Mouse (Mus musculus) limb, embryonic 14.5 days (tissue): ENCODE data around the gene Slc12a9. TPM values are rescaled to one million over a fixed set of nuclear protein-coding genes. Genes with fewer than 3 reads are reported as not detected.

Experiments
- ATAC-seq: fragments of 200-750 bp; cut with Nextera tagmentation; 2 replicates; pipeline ENCODE4 v1.8.0; 2017; ENCODE audit warnings: low read depth, moderate number of reproducible peaks, moderate TSS enrichment; ENCODE audit not compliant: low FRiP score
- DNase-seq: peaks from one replicate; pipeline ENCODE4 v3.0.0-alpha.2; 2015; ENCODE audit warnings: low spot score
- H3K27ac ChIP-seq: fragments of 300-500 bp; sonication (generic); replicated peaks from 2 replicates; pipeline ENCODE4 v1.5.1; 2014; ENCODE audit warnings: low read depth, mild to moderate bottlenecking, low read length, moderate library complexity, mixed read lengths
- H3K27me3 ChIP-seq: fragments of 300-500 bp; sonication (generic); 2 replicates; pipeline ENCODE4 v1.6.1; 2014; ENCODE audit warnings: low read length, mixed read lengths; ENCODE audit not compliant: control insufficient read depth, insufficient read depth
- H3K36me3 ChIP-seq: fragments of 300-500 bp; sonication (generic); 2 replicates; pipeline ENCODE4 v1.6.1; 2014; ENCODE audit warnings: mild to moderate bottlenecking, low read length, moderate library complexity, mixed read lengths; ENCODE audit not compliant: control insufficient read depth, insufficient read depth
- H3K4me1 ChIP-seq: fragments of 300-500 bp; sonication (generic); 2 replicates; pipeline ENCODE4 v1.6.1; 2014; ENCODE audit warnings: antibody characterized with exemption, low read length, mixed read lengths; ENCODE audit not compliant: control insufficient read depth, insufficient read depth
- H3K4me2 ChIP-seq: fragments of 300-500 bp; sonication (generic); replicated peaks from 2 replicates; pipeline ENCODE4 v1.6.1; 2014; ENCODE audit warnings: low read depth, mild to moderate bottlenecking, low read length, moderate library complexity; ENCODE audit not compliant: severe bottlenecking
- H3K4me3 ChIP-seq: fragments of 300-500 bp; sonication (generic); replicated peaks from 2 replicates; pipeline ENCODE4 v1.5.1; 2014; ENCODE audit warnings: low read length
- H3K9ac ChIP-seq: fragments of 300-500 bp; sonication (generic); 2 replicates; pipeline ENCODE4 v1.6.1; 2014; ENCODE audit warnings: mild to moderate bottlenecking, low read depth, low read length, moderate library complexity; ENCODE audit not compliant: severe bottlenecking
- H3K9me3 ChIP-seq: fragments of 300-500 bp; sonication (generic); 2 replicates; pipeline ENCODE4 v1.6.1; 2016; ENCODE audit warnings: low read length; ENCODE audit not compliant: control insufficient read depth
- POLR2A ChIP-seq: fragments of 200-500 bp; IDR thresholded peaks from 2 replicates; pipeline ENCODE4 v1.8.0; 2012; ENCODE audit warnings: inconsistent platforms, mild to moderate bottlenecking, moderate library complexity, borderline replicate concordance; ENCODE audit not compliant: insufficient read depth, insufficient read length; ENCODE audit errors: extremely low read depth
- WGBS: fragments of 180-500 bp; shearing (Covaris S2); extraction: QIAGEN DNeasy Blood & Tissue Kit; methylation state at CpG from one replicate; pipeline ENCODE4 v1.1.7; 2014; 5-methylcytosine and 5-hydroxymethylcytosine counted together
- polyA plus RNA-seq, 2 experiments: library from polyadenylated mRNA; depleted of rRNA in 1 of 2; stranded (reverse) in 1 of 2; unstranded in 1 of 2; fragments of >200 nt; fragmentation: Nextera tagmentation in 1 of 2; extraction: Ambion mirVana in 1 of 2; gene quantifications; 2 replicates each; pipeline versions ENCODE4 v1.2.1 to v1.2.3; 2012 to 2014

Gene Slc12a9
- polyA plus RNA-seq, 2 experiments: 8.0 to 20.2 TPM

DNA sequence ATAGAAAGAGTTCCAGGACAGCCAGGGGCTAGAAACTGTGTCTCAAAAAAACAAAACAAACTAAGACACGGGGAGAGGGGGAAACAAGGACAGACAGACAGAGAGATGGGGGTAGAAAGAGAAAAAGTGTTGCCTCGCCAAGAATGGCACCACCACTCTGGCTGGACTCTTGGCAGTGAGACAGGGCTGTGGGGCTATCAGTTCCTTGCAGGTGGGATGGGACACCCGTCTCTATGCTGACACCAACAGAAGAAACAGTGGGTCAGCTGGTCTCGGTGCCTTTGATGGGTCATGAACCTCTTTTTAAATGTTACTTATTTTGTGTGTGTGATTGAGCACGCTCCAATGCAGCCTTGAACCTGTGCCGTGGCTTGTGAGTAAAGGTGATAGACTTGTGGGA, 6.8 kb upstream of the Slc12a9 start:
- 0 out of 2 replicates have a peak overlapping the region, but pooled peaks have one; percentile 78 for H3K27ac ChIP-seq
- no peaks in the 10 kb centered on the region for H3K27me3 ChIP-seq
- WGBS: 72% methylated on average over 6 of the region's 6 CpGs
- no peaks in the 10 kb centered on the region for H3K36me3 ChIP-seq
- H3K4me1 ChIP-seq: peaks cover 20% of the 10 kb centered on the region
- DNase-seq (no peak), ATAC-seq (no peak)
- H3K9me3 ChIP-seq: no peaks in the 10 kb centered on the region
- TF ChIP-seq POLR2A: no peak
- no peak overlapping the region for H3K4me2 ChIP-seq
- H3K4me3 ChIP-seq: no peak overlapping the region
- H3K9ac ChIP-seq: no peak overlapping the region

DNA sequence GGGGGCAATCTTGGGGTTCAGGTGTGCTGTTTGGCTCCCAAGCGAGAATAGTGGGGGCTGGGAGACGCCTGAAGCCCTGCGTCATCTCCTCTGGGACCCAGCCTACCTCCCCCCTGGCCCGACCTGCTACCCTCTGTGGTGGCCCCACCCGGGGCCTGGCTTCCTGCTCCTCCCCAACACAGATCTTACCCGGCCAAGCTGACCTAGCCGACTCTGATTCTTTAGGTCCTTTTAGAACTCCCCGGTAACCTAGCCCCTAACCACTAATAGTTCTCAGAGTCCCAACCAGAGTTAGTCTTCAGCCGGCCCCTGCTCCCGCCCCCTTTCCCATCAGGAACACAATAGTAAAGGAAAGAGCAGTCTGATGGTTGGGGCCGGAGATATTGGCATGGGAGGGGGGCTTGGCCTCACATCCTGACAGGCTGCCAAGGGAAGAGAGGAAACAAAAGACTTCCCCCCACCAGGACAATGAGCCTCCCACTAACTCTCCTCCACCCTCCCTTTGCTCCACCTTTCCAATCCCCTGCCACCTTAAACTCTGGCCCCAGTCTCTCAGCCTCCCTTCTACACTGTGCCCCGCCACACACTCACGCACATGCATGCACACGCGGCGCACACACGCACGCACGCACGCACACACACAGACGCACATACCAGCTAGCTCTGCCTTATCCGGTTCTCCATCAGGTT, 6.0 kb upstream of the Slc12a9 start:
- 11% methylated on average over 19 of the region's 22 CpGs for WGBS
- no peak for TF ChIP-seq POLR2A
- DNase-seq (peak; percentile 58), ATAC-seq (no peak)
- Histone ChIP-seq H3K4me3 (peak overlapping the region; percentile 43), H3K9me3 (no peaks in the 10 kb centered on the region), H3K27me3 (no peaks in the 10 kb centered on the region), H3K36me3 (no peaks in the 10 kb centered on the region), H3K9ac (peak overlapping the region; percentile 67), H3K27ac (peak overlapping the region; percentile 78), H3K4me2 (peak overlapping the region; percentile 91), H3K4me1 (peaks cover 16% of the 10 kb centered on the region)

DNA sequence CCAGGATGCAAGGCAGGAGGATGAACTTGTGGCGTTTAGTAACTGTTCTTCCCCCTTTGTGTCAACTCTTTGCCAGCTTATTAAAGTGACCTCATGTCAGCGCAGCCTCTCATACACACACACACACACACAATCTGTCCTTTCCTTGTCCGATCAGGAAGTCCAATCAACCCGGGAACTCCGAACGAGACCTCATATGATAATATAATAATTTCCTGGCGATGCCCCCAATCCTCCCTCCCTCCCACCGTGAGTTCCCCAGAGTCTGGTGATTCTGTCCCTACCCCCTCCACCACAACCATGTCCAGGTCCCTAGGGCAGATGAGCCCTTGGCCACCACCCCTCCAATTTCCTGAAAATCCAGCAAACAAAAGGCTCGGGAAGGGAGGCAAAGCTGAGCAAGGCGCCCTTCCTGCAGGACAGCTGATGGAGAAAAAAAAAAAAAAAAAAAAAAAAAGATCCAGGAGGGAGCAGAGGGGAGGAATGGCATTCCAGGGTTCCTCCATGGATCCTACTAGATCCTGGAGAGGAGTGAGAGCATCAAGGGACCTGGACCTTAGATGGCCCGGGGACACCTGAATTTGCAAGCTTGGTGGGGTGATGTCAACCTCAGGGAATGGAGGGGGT, 5.4 kb upstream of the Slc12a9 start:
- ATAC-seq (peak; percentile 27), DNase-seq (peak; percentile 68)
- Histone ChIP-seq H3K4me3 (peak overlapping the region; percentile 43), H3K27ac (peak overlapping the region; percentile 78), H3K4me2 (peak overlapping the region; percentile 91), H3K9ac (peak overlapping the region; percentile 67), H3K36me3 (no peaks in the 10 kb centered on the region), H3K27me3 (no peaks in the 10 kb centered on the region), H3K4me1 (peaks cover 16% of the 10 kb centered on the region), H3K9me3 (no peaks in the 10 kb centered on the region)
- no peak for TF ChIP-seq POLR2A
- WGBS: 4% methylated on average over 11 of the region's 11 CpGs

DNA sequence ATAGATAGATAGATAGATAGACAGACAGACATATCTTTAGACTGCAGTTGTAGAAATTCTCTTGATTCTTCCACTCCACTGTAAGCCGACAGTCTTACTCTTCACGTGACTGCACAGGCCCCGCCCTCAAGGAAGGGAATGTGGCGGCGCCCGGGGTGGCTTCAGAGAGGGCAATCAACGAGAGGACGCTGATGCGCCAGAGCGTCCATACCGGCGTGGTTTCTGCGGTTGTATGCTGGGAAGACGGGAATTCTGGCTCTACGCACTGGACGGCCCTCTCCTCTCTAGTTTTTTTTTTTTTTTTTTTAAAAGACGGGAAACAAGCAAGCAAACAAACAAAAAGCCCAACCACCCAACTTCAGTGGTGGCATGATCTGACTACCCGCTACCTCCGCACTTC, 4.9 kb upstream of the Slc12a9 start:
- DNase-seq: peak; percentile 92
- Histone ChIP-seq H3K27me3 (no peaks in the 10 kb centered on the region), H3K27ac (peak overlapping the region; percentile 78), H3K4me2 (peak overlapping the region; percentile 91), H3K4me1 (peaks cover 16% of the 10 kb centered on the region), H3K9me3 (no peaks in the 10 kb centered on the region), H3K9ac (peak overlapping the region; percentile 67), H3K36me3 (no peaks in the 10 kb centered on the region), H3K4me3 (peak overlapping the region; percentile 43)
- peak; percentile 51; the same call in 1 of the 2 replicates for TF ChIP-seq POLR2A
- peak; percentile 90 for ATAC-seq
- WGBS: 2% methylated on average over 19 of the region's 19 CpGs

DNA sequence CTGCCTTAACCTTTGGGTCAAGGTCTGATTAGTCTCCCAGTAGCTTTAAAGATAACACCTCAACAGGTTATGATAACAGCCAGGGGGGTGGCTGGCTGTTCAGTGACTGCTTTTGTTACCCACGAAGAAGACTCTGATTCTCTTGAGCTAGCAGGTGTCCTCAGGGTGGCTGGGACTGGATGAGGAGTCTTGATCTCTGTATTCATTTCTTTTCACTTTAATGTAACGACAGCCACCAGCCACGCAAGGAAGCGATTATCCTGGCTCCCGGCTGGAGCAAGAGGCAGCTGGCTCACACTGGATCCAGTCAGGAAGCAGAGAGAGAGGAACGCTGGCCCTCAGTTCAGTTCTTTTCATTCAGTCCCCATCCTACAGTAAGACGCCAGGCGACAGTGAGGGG, 3.8 kb upstream of the Slc12a9 start:
- H3K27ac ChIP-seq: no peak overlapping the region

More for the DNA sequence above, 3.8 kb upstream of the Slc12a9 start:
- H3K27me3 ChIP-seq: no peaks in the 10 kb centered on the region
- TF ChIP-seq POLR2A: no peak
- H3K4me1 ChIP-seq: peaks cover 16% of the 10 kb centered on the region
- H3K9me3 ChIP-seq: no peaks in the 10 kb centered on the region
- no peak for DNase-seq
- H3K4me3 ChIP-seq: no peak overlapping the region
- H3K9ac ChIP-seq: no peak overlapping the region
- no peaks in the 10 kb centered on the region for H3K36me3 ChIP-seq
- ATAC-seq: no peak
- 45% methylated on average over 8 of the region's 8 CpGs for WGBS
- H3K4me2 ChIP-seq: no peak overlapping the region
